Mouse (Mus musculus): ENCODE measurements around the gene Gpam. TPM values are rescaled to one million over a fixed set of nuclear protein-coding genes. Genes with fewer than 3 reads are reported as not detected.

Gene Gpam
- total and polyA plus RNA-seq, 3 experiments, result 8.8 to 12.5 (median 12.3) TPM

GRCm38 (mm10) chr19:55168360-55168759, 41.3 kb upstream of the Gpam start:
- H3K9me3 ChIP-seq (replicated peaks; ENCODE audit: low read length), result peaks cover 3% of the 10 kb centered on the region
- DNase-seq (ENCODE audit: extremely low read depth), result no peak
- H3K4me3 ChIP-seq (replicated peaks in 1 of 3; ENCODE audit: low read depth in 2 of 3, low read length in 2 of 3, poor library complexity in 1 of 3), result no peak overlapping the region
- H3K36me3 ChIP-seq (replicated peaks in 1 of 2; ENCODE audit: control insufficient read depth in 1 of 2, insufficient read depth in 1 of 2, low read length in 1 of 2), result no peaks in the 10 kb centered on the region
- no peak overlapping the region for H3K9ac ChIP-seq (ENCODE audit: insufficient read depth, low read depth)
- no peaks in the 10 kb centered on the region for H3K79me2 ChIP-seq (replicated peaks; ENCODE audit: control insufficient read depth, extremely low read depth, insufficient read depth, poor library complexity, severe bottlenecking)
- peaks cover 0 to 8% of the 10 kb centered on the region in 2 experiments; a peak in 2 of 4 replicates for H3K4me1 ChIP-seq (ENCODE audit: control insufficient read depth in 1 of 2, insufficient read depth in 2 of 2)
- no peaks in the 10 kb centered on the region for H3K27me3 ChIP-seq (replicated peaks)
- no peak for TF ChIP-seq MAZ (IDR thresholded peaks at IDR 0.05; ENCODE audit: low read depth, low read length)
- TF ChIP-seq TBP (conservative IDR thresholded peaks at IDR 0.05; ENCODE audit: low read depth, low read length), result no peak
- no peak for TF ChIP-seq SIN3A (IDR thresholded peaks at IDR 0.05; ENCODE audit: low read length)
- no peak for TF ChIP-seq ZNF384 (IDR thresholded peaks at IDR 0.05; ENCODE audit: low read depth, low read length)
- in situ Hi-C loops (cut with MboI; ENCODE audit: low pct_ligation_motif_present, low pct_unique_long_range_greater_than_20kb, low sequenced_read_pairs) (no loop called here), dilution Hi-C loops (cut with MboI; ENCODE audit: extremely low pct_ligation_motif_present, extremely low pct_unique_long_range_greater_than_20kb, low sequenced_read_pairs) (no loop called here)
- no peak overlapping the region for H3K27ac ChIP-seq (ENCODE audit: insufficient read depth, low read depth)
- H3K4me2 ChIP-seq (ENCODE audit: insufficient read depth, low read depth, poor library complexity, severe bottlenecking), result no peak overlapping the region

GRCm38 (mm10) chr19:55167741-55168140, 40.7 kb upstream of the Gpam start:
- DNase-seq (ENCODE audit: extremely low read depth), result no peak
- Histone ChIP-seq H3K4me2 (ENCODE audit: insufficient read depth, low read depth, poor library complexity, severe bottlenecking) (no peak overlapping the region), H3K27ac (ENCODE audit: insufficient read depth, low read depth) (no peak overlapping the region), H3K4me3 (replicated peaks in 1 of 3; ENCODE audit: low read depth in 2 of 3, low read length in 2 of 3, poor library complexity in 1 of 3) (no peak overlapping the region), H3K36me3 (replicated peaks in 1 of 2; ENCODE audit: control insufficient read depth in 1 of 2, insufficient read depth in 1 of 2, low read length in 1 of 2) (no peaks in the 10 kb centered on the region), H3K9me3 (replicated peaks; ENCODE audit: low read length) (peaks cover 3% of the 10 kb centered on the region), H3K27me3 (replicated peaks) (no peaks in the 10 kb centered on the region), H3K9ac (ENCODE audit: insufficient read depth, low read depth) (no peak overlapping the region), H3K79me2 (replicated peaks; ENCODE audit: control insufficient read depth, extremely low read depth, insufficient read depth, poor library complexity, severe bottlenecking) (no peaks in the 10 kb centered on the region), H3K4me1 (ENCODE audit: control insufficient read depth in 1 of 2, insufficient read depth in 2 of 2) (peaks cover 0 to 8% of the 10 kb centered on the region in 2 experiments; a peak in 2 of 4 replicates)
- dilution Hi-C loops (cut with MboI; ENCODE audit: extremely low pct_ligation_motif_present, extremely low pct_unique_long_range_greater_than_20kb, low sequenced_read_pairs) (no loop called here), in situ Hi-C loops (cut with MboI; ENCODE audit: low pct_ligation_motif_present, low pct_unique_long_range_greater_than_20kb, low sequenced_read_pairs) (no loop called here)
- no peak for TF ChIP-seq JUN (IDR thresholded peaks at IDR 0.05; ENCODE audit: insufficient read depth, low read depth, low read length)
- no peak for TF ChIP-seq RCOR1 (conservative IDR thresholded peaks at IDR 0.05; ENCODE audit: low read depth, low read length)
- TF ChIP-seq SMC3 (IDR thresholded peaks at IDR 0.05; ENCODE audit: low read depth, low read length), result no peak
- no peak for TF ChIP-seq ZNF384 (IDR thresholded peaks at IDR 0.05; ENCODE audit: low read depth, low read length)
- no peak for TF ChIP-seq ZC3H11A (IDR thresholded peaks at IDR 0.05; ENCODE audit: low read depth, low read length)
- TF ChIP-seq MYC (IDR thresholded peaks at IDR 0.05; ENCODE audit: low read depth, low read length), result no peak
- TF ChIP-seq TCF12 (IDR thresholded peaks at IDR 0.05; ENCODE audit: low read depth, low read length), result no peak
- TF ChIP-seq ZMIZ1 (IDR thresholded peaks at IDR 0.05; ENCODE audit: low read depth, low read length), result no peak
- no peak for TF ChIP-seq ELF1 (IDR thresholded peaks at IDR 0.05; ENCODE audit: low read depth, low read length)
- no peak for TF ChIP-seq ETS1 (conservative IDR thresholded peaks at IDR 0.05; ENCODE audit: low read depth, low read length)
- no peak for TF ChIP-seq HCFC1 (IDR thresholded peaks at IDR 0.05; ENCODE audit: low read depth, low read length)
- TF ChIP-seq USF2 (conservative IDR thresholded peaks at IDR 0.05; ENCODE audit: low read depth, low read length), result no peak
